Mouse (Mus musculus): ENCODE measurements around the gene Srarp. TPM values are rescaled to one million over a fixed set of nuclear protein-coding genes. Genes with fewer than 3 reads are reported as not detected.

Gene Srarp
- polyA plus RNA-seq, 1 experiment from 2014 or later, result not detected

GRCm38 (mm10) chr4:141472641-141473321 lies 36.9 kb upstream of the Srarp start:
- peaks cover 94% of the 10 kb centered on the region for H3K36me3 ChIP-seq (ENCODE audit: control insufficient read depth, insufficient read depth)
- no peak overlapping the region for H3K4me2 ChIP-seq (replicated peaks; ENCODE audit: low read depth)
- no peak for TF ChIP-seq CTCF (IDR thresholded peaks at IDR 0.05; ENCODE audit: low read depth)
- WGBS, result 86% methylated on average over 32 of the region's 32 CpGs
- no peak overlapping the region for H3K9ac ChIP-seq (ENCODE audit: low read depth, low read length)
- ATAC-seq, result no peak
- H3K27ac ChIP-seq (ENCODE audit: low read depth, low read length), result no peak overlapping the region
- H3K27me3 ChIP-seq (replicated peaks; ENCODE audit: control insufficient read depth, insufficient read depth, low read length), result no peaks in the 10 kb centered on the region
- H3K4me1 ChIP-seq (replicated peaks; ENCODE audit: control insufficient read depth, insufficient read depth, low read length), result no peaks in the 10 kb centered on the region
- no peak overlapping the region for H3K4me3 ChIP-seq (ENCODE audit: low read depth, low read length)
- no peaks in the 10 kb centered on the region for H3K9me3 ChIP-seq (ENCODE audit: control insufficient read depth)

DNA sequence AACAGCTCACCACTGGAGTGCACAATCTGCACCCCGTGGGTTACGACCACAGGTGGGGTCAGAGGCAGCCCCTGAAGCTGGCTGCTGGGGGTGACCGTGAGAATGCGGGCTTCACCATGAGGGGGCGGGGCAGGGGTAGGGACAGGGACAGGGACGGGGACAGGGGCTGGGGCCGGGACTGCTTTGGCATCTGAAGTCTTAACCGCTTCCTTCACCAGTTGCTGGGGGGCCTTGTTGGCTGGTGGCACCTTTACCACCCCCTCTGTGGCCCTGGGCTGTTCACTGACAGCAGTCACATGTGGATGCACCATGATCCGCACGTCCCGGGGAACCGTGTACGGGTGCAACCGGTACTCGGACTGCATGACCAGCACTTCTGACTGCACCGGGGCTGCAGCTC lies 35.6 kb upstream of the Srarp start:
- Histone ChIP-seq H3K4me2 (replicated peaks; ENCODE audit: low read depth) (no peak overlapping the region), H3K9me3 (ENCODE audit: control insufficient read depth) (no peaks in the 10 kb centered on the region), H3K27me3 (replicated peaks; ENCODE audit: control insufficient read depth, insufficient read depth, low read length) (no peaks in the 10 kb centered on the region), H3K4me1 (replicated peaks; ENCODE audit: control insufficient read depth, insufficient read depth, low read length) (no peaks in the 10 kb centered on the region), H3K36me3 (ENCODE audit: control insufficient read depth, insufficient read depth) (peaks cover 94% of the 10 kb centered on the region), H3K9ac (ENCODE audit: low read depth, low read length) (no peak overlapping the region), H3K27ac (ENCODE audit: low read depth, low read length) (no peak overlapping the region), H3K4me3 (ENCODE audit: low read depth, low read length) (no peak overlapping the region)
- 98% methylated on average over 16 of the region's 16 CpGs for WGBS
- ATAC-seq, result no peak
- no peak for TF ChIP-seq CTCF (IDR thresholded peaks at IDR 0.05; ENCODE audit: low read depth)

DNA sequence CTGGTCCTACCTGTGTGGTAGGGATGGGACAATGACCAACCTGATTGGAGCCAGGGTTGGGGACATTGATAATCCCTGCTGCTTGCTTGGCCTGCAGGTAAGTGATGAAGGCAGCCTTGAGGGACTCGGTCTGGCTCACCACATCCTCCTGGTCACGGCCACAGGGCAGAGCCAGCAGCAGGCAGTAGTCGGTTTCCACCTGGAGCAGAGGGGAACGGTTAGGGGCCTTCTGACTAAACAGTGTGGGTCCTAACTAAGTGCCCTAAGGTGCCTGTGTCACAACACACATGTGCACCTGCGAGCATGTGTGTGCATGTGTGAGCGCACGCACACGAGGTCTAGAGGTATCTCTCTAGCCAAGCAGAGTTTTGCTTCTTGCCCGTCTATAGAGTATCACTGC lies 33.4 kb upstream of the Srarp start:
- no peak overlapping the region for H3K27ac ChIP-seq (ENCODE audit: low read depth, low read length)
- no peak for ATAC-seq

DNA sequence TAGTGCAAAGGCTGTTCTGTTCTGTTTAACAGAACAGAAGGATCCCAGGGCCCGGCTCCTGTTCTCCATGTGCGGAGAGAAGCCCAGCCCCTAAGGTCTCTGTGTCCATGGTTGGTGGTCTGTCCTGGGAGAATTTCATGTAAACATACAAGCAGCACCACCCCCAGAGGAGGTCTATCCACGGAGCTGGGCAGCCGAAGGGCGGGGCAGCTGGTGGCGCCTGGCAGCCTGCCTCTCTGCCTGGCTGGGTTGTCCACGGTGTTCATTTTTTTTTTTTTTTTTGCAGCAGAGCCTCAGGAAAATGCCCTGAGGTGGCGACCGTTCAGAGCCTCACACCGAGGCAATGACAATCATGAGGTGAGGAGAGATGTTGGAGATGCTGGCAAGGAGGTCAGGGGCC lies 32.7 kb upstream of the Srarp start:
- Histone ChIP-seq H3K36me3 (ENCODE audit: control insufficient read depth, insufficient read depth) (peaks cover 94% of the 10 kb centered on the region), H3K27ac (ENCODE audit: low read depth, low read length) (no peak overlapping the region), H3K9ac (ENCODE audit: low read depth, low read length) (no peak overlapping the region), H3K4me1 (replicated peaks; ENCODE audit: control insufficient read depth, insufficient read depth, low read length) (no peaks in the 10 kb centered on the region), H3K4me3 (ENCODE audit: low read depth, low read length) (no peak overlapping the region), H3K27me3 (replicated peaks; ENCODE audit: control insufficient read depth, insufficient read depth, low read length) (no peaks in the 10 kb centered on the region), H3K9me3 (ENCODE audit: control insufficient read depth) (no peaks in the 10 kb centered on the region), H3K4me2 (replicated peaks; ENCODE audit: low read depth) (no peak overlapping the region)
- ATAC-seq, result no peak
- no peak for TF ChIP-seq CTCF (IDR thresholded peaks at IDR 0.05; ENCODE audit: low read depth)
- 48% methylated on average over 10 of the region's 10 CpGs for WGBS

More for the DNA sequence above, 33.4 kb upstream of the Srarp start:
- no peak overlapping the region for H3K4me3 ChIP-seq (ENCODE audit: low read depth, low read length)
- H3K36me3 ChIP-seq (ENCODE audit: control insufficient read depth, insufficient read depth), result peaks cover 94% of the 10 kb centered on the region
- H3K9ac ChIP-seq (ENCODE audit: low read depth, low read length), result no peak overlapping the region
- H3K27me3 ChIP-seq (replicated peaks; ENCODE audit: control insufficient read depth, insufficient read depth, low read length), result no peaks in the 10 kb centered on the region
- no peak for TF ChIP-seq CTCF (IDR thresholded peaks at IDR 0.05; ENCODE audit: low read depth)
- H3K9me3 ChIP-seq (ENCODE audit: control insufficient read depth), result no peaks in the 10 kb centered on the region
- no peak overlapping the region for H3K4me2 ChIP-seq (replicated peaks; ENCODE audit: low read depth)
- H3K4me1 ChIP-seq (replicated peaks; ENCODE audit: control insufficient read depth, insufficient read depth, low read length), result no peaks in the 10 kb centered on the region
- 89% methylated on average over 9 of the region's 9 CpGs for WGBS

DNA sequence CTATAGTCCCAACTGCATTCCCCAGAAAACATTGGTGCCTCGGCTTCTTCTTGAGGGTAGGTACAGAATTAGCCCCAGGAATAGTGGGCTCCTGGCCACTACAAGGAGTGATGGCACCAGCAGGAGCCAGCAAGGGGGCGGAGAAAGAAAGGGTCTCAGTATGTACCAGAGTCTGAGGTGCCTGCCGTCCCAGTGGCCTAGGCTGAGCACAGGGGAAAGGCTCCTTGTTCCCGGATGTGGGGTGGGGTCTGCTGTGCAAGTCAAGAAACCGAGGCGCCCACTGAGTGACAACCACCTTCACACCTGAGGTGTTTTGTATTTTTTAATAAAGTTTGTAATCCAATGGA lies 31.6 kb upstream of the Srarp start:
- Histone ChIP-seq H3K4me1 (replicated peaks; ENCODE audit: control insufficient read depth, insufficient read depth, low read length) (no peaks in the 10 kb centered on the region), H3K4me3 (ENCODE audit: low read depth, low read length) (no peak overlapping the region), H3K27ac (ENCODE audit: low read depth, low read length) (no peak overlapping the region), H3K36me3 (ENCODE audit: control insufficient read depth, insufficient read depth) (peaks cover 94% of the 10 kb centered on the region), H3K9ac (ENCODE audit: low read depth, low read length) (no peak overlapping the region), H3K9me3 (ENCODE audit: control insufficient read depth) (no peaks in the 10 kb centered on the region), H3K27me3 (replicated peaks; ENCODE audit: control insufficient read depth, insufficient read depth, low read length) (no peaks in the 10 kb centered on the region), H3K4me2 (replicated peaks; ENCODE audit: low read depth) (no peak overlapping the region)
- no peak for ATAC-seq
- no peak for TF ChIP-seq CTCF (IDR thresholded peaks at IDR 0.05; ENCODE audit: low read depth)
- 81% methylated on average over 6 of the region's 6 CpGs for WGBS

- no peak for ATAC-seq
- 82% methylated on average over 15 of the region's 15 CpGs for WGBS
Measured at GRCm38 (mm10) chr4:141466844-141467580, 31.1 kb upstream of the Srarp start.

More at GRCm38 (mm10) chr4:141466844-141467580, 31.1 kb upstream of the Srarp start:
- Histone ChIP-seq H3K4me2 (replicated peaks; ENCODE audit: low read depth) (no peak overlapping the region), H3K4me1 (replicated peaks; ENCODE audit: control insufficient read depth, insufficient read depth, low read length) (no peaks in the 10 kb centered on the region), H3K27me3 (replicated peaks; ENCODE audit: control insufficient read depth, insufficient read depth, low read length) (no peaks in the 10 kb centered on the region), H3K4me3 (ENCODE audit: low read depth, low read length) (no peak overlapping the region), H3K36me3 (ENCODE audit: control insufficient read depth, insufficient read depth) (peaks cover 94% of the 10 kb centered on the region), H3K9me3 (ENCODE audit: control insufficient read depth) (no peaks in the 10 kb centered on the region), H3K27ac (ENCODE audit: low read depth, low read length) (no peak overlapping the region), H3K9ac (ENCODE audit: low read depth, low read length) (no peak overlapping the region)
- peak; percentile 47 for TF ChIP-seq CTCF (IDR thresholded peaks at IDR 0.05; ENCODE audit: low read depth)

Data from intestine, postnatal 0 days (tissue).